Mouse (Mus musculus) left cerebral cortex, adult 6 months (tissue): ENCODE data around the gene Pskh1. TPM values are rescaled to one million over a fixed set of nuclear protein-coding genes. Genes with fewer than 3 reads are reported as not detected.

Source experiments
- long read RNA-seq, 2 experiments: library from polyadenylated mRNA; unstranded; transcript quantifications; one replicate each; pipeline ENCODE4 v2.0.0; 2019 to 2020
- polyA plus RNA-seq: library from polyadenylated mRNA; unstranded; fragments of <200 nt; fragmentation: Nextera tagmentation; gene quantifications from 2 replicates; pipeline ENCODE4 v1.2.3, GENCODE M21; 2021

Pskh1 gene
- 2.7 and 3.6 TPM in 2 replicates for polyA plus RNA-seq
- long read RNA-seq, experiment 1, transcript Pskh1-201 (3 exons, 3,255 nt), result major isoform, 18 of 24 reads
- long read RNA-seq, experiment 1, partial matches to known transcripts, result 3 of 24 reads
- long read RNA-seq, experiment 1, other reads (novel, unspliced or antisense), result 3 of 24 reads
- long read RNA-seq, experiment 2, partial matches to known transcripts, result 0 of 4 reads
- long read RNA-seq, experiment 2, other reads (novel, unspliced or antisense), result 1 of 4 reads

DNA sequence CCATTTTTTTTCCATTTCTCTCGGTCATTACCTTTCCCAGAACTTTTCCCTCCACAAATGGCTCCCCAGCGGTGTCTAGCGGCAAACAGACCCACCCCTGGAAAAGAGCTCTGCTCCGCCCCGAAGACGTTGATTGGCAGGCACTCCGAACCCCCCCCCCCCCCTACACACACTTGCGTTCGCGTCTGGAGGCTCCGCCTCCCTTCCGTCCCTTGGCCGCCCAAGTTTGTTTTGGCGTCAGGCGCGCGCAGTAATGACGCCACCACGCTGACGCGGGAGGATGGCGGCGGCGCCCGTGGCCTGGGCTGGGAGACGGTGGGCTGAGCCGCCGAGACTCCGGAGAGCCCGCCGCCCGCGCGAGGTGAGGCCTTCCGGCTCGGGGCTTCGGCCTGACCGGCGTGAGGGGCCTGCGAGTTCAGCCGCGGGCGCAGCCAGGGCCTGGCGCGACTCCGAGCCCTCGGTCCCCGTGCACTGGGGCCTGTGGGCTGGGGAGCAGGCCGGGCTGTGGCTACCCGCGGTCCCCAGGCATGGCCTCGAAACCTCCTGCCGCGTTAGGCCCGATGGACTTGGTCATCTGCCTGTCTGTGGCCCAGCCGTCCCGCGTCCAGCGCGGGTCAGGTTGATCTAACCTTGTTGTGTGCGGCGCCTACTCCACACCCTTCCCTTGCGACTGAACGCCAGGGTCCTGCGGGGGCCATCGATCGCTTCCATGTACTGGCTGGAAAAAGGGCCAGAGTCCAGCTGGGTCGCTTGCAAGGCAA, at the start of gene Pskh1:
TSS of gene Pskh1 (plus strand) at position 262 of the 761 bp plus-strand sequence.

DNA sequence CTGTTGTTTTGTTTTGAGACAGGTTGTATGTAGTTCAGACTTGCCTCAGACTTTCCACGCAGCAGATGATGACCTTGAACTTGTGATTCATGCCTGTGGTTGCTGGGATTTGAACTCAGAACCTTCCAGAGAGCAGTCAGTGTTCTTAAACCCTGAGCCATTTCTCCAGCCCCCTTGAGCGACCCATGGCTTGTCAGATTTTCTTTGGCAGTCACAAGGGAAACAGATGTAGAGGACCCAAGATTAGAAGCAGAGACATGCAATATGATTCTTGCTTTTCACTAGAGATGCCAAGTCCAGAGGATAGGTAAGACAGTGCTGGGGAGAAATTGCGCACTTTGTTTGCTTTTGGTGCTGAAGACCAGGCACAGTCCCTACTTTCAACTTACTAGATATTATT, 47.1 kb upstream of the Pskh1 start, which contains the start of gene Cenpt:
TSS of gene Cenpt (minus strand) at position 101 of the 400 bp plus-strand sequence.

GRCm38 (mm10) chr8:105854715-105855216, 45.5 kb upstream of the Pskh1 start, which contains the start of gene Thap11:
TSS of gene Thap11 (plus strand) at chr8:105855132.

DNA sequence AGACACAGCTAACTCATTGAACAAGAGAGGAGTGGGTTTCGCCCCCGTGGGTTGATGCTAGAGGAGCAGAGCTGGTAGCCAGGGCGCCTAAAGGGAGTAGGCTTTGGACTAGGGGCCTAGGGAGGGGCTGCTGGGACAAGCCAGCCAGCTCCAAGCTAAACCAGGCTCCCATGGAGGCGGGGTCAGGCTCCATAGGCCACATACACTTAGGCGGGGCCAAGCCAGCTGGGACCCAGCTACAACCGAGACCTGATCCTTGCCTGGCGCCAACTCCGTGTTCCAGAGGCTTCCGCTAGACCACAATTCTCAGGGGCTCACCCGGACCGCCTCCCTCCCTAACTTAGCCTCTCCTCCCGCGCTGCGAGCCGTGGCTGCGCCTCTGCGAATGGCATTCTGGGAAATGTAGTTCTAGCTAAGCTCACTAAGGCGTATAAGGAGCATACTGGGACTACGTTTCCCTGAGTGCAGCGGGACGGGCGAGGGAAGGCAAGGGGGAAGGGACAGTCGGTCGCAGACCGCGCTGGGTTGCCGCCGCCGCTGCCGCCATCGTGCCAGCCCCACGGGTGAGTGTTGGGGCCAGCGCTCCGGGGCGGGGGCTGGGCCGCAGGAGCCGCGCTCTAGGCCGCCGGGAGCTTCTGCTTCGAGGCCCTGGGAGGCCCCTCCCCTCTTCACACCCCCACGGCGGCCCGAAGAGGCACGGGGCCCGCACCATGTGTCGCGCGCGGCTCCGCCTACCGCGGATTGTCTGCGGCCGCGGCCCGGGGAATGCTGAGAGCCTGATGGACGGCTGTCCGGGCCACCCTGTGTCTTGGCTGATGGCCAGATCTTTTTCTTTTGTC, 39.9 kb upstream of the Pskh1 start, which contains the start of gene Nutf2:
TSS of gene Nutf2 (plus strand) at position 438 of the 839 bp plus-strand sequence.

GRCm38 (mm10) chr8:105880754-105881520, 19.3 kb upstream of the Pskh1 start, which contains the start of gene Edc4:
TSS of gene Edc4 (plus strand) at chr8:105880881.

GRCm38 (mm10) chr8:105893339-105893738, 6.9 kb upstream of the Pskh1 start, which contains the start of gene Nrn1l:
TSS of gene Nrn1l (plus strand) at chr8:105893567.

GRCm38 (mm10) chr8:105933762-105934161, 33.5 kb downstream of the Pskh1 start, which contains the start of gene Ctrl:
TSS of gene Ctrl (minus strand) at chr8:105933862.

DNA sequence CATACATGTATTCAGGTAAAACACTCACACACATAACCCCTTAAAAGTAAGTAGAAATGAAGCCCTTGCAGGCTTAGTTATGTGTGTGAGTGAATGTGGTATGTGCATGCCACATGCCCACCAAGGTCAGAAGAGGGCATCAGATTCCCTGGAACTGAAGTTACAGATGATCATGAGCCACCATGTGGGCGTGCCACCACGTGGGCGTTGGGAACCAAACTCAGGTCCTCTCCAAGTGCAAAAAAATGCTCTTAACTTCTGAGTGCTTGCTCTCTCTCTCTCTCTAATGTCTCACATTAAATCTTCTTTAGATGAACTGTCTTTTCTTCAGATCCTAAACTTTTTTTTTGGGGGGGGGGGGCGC, 38.0 kb downstream of the Pskh1 start, which contains the start of gene Psmb10:
TSS of gene Psmb10 (minus strand) at position 139 of the 364 bp plus-strand sequence.

GRCm38 (mm10) chr8:105943321-105943739, 43.1 kb downstream of the Pskh1 start, which contains the start of gene Lcat:
TSS of gene Lcat (minus strand) at chr8:105943382.

GRCm38 (mm10) chr8:105965905-105966341, 65.7 kb downstream of the Pskh1 start, which contains the start of gene Slc12a4:
TSS of gene Slc12a4 (minus strand) at chr8:105966097.

GRCm38 (mm10) chr8:105979325-105979724, 79.1 kb downstream of the Pskh1 start, which contains the start of gene Dpep3:
TSS of gene Dpep3 (minus strand) at chr8:105979429.

Other genes starting within 250 kb of the Pskh1 start
- gene Carmil2, start 214.2 kb upstream of the Pskh1 start, polyA plus RNA-seq, result 8.0 and 53.9 TPM in 2 replicates
- gene Acd, start 199.3 kb upstream of the Pskh1 start, polyA plus RNA-seq, result 40.9 and 44.4 TPM in 2 replicates
- gene Pard6a, start 199.3 kb upstream of the Pskh1 start, polyA plus RNA-seq, result 77.9 and 82.1 TPM in 2 replicates
- 0.25 and 0.41 TPM in 2 replicates for gene 4933405L10Rik, start 192.8 kb upstream of the Pskh1 start, polyA plus RNA-seq
- 5.8 and 6.8 TPM in 2 replicates for gene Enkd1, start 192.2 kb upstream of the Pskh1 start, polyA plus RNA-seq
- gene Gfod2, start 141.8 kb upstream of the Pskh1 start, polyA plus RNA-seq, result 16.4 and 20.1 TPM in 2 replicates
- 2.8 and 3.3 TPM in 2 replicates for gene Ranbp10, start 73.1 kb upstream of the Pskh1 start, polyA plus RNA-seq
- gene Tsnaxip1, start 72.7 kb upstream of the Pskh1 start, polyA plus RNA-seq, result 0.19 and 0.27 TPM in 2 replicates
- gene Cenpt, start 47.2 kb upstream of the Pskh1 start, polyA plus RNA-seq, result 13.4 and 14.0 TPM in 2 replicates
- gene Thap11, start 45.3 kb upstream of the Pskh1 start, polyA plus RNA-seq, result 44.9 and 47.4 TPM in 2 replicates
- gene Nutf2, start 39.9 kb upstream of the Pskh1 start, polyA plus RNA-seq, result 139 and 147 TPM in 2 replicates
- gene Edc4, start 19.6 kb upstream of the Pskh1 start, polyA plus RNA-seq, result 17.4 and 18.3 TPM in 2 replicates
- 9.9 and 13.7 TPM in 2 replicates for gene Nrn1l, start 6.9 kb upstream of the Pskh1 start, polyA plus RNA-seq
- gene Ctrl, start 33.4 kb downstream of the Pskh1 start, polyA plus RNA-seq, result 0.21 and 0.23 TPM in 2 replicates
- 175 and 188 TPM in 2 replicates for gene Psmb10, start 38.0 kb downstream of the Pskh1 start, polyA plus RNA-seq
- gene Lcat, start 42.9 kb downstream of the Pskh1 start, polyA plus RNA-seq, result 23.8 and 26.1 TPM in 2 replicates
- gene Slc12a4, start 65.7 kb downstream of the Pskh1 start, polyA plus RNA-seq, result 7.9 and 9.3 TPM in 2 replicates
- not detected in 2 replicates for gene Dpep3, start 79.0 kb downstream of the Pskh1 start, polyA plus RNA-seq
- gene Dus2, start 90.9 kb downstream of the Pskh1 start, polyA plus RNA-seq, result 13.1 and 15.4 TPM in 2 replicates
- gene Dpep2nb, start 105.5 kb downstream of the Pskh1 start, polyA plus RNA-seq, result 0.16 TPM in 1 of 2 replicates, not detected in the other
- 13.1 and 17.4 TPM in 2 replicates for gene Ddx28, start 111.4 kb downstream of the Pskh1 start, polyA plus RNA-seq
- 3.1 and 5.4 TPM in 2 replicates for gene Nfatc3, start 158.4 kb downstream of the Pskh1 start, polyA plus RNA-seq
- 0.05 TPM in 2 replicates for gene Esrp2, start 236.5 kb downstream of the Pskh1 start, polyA plus RNA-seq
- gene Pla2g15, start 250.0 kb downstream of the Pskh1 start, polyA plus RNA-seq, result 8.3 and 10.1 TPM in 2 replicates